Mouse (Mus musculus) layer of hippocampus, adult 9-11 months (tissue): ENCODE results near the gene Ppp2r5b.

ENCODE experiments used
- DNase-seq: peaks from one replicate; pipeline ENCODE4 v3.0.0; 2022

Gene Ppp2r5b

GRCm38 (mm10) chr19:6268170-6268528 is 32.5 kb upstream of the Ppp2r5b start:
- peak; percentile 83 for DNase-seq

- no peak for DNase-seq
Observed at GRCm38 (mm10) chr19:6267306-6268169, 31.9 kb upstream of the Ppp2r5b start.

- no peak for DNase-seq
Observed at GRCm38 (mm10) chr19:6265727-6266182, 30.1 kb upstream of the Ppp2r5b start.

- no peak for DNase-seq
Observed at GRCm38 (mm10) chr19:6264945-6265344, 29.3 kb upstream of the Ppp2r5b start.

GRCm38 (mm10) chr19:6264200-6264599 is 28.5 kb upstream of the Ppp2r5b start:
- DNase-seq = no peak

DNA sequence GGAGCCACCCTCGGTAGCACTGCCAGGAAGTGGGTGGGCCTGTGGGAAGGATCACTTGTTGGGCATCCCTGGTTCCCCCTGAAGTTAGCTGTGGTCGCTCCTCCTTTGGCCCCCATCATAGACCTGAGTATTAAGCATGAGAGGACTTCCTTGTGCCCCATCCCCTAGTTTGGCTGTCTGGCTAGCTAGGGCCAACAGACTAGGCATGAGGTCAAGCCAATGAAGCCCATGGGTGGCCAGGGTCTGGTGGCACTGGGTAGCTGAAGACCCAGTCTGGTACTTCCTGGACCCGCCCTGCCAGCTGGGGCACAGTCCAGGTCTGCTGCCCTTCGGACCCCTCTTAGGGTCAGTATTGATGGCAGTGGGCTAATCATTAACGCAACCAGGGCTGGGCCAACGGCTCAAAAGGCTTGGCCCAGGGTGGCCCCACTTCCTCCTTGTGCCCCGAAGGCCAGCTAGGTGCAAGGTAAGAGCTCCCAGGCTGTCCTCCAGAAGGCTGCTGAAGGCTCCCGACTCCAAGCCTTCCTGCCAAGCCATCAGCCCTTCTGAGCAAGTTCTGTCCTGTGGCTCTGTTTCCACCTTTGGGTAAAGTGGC is 27.3 kb upstream of the Ppp2r5b start:
- DNase-seq = no peak

- DNase-seq = peak; percentile 61
Observed at GRCm38 (mm10) chr19:6262222-6262621, 26.6 kb upstream of the Ppp2r5b start.

- DNase-seq = no peak
Observed at GRCm38 (mm10) chr19:6261379-6261778, 25.7 kb upstream of the Ppp2r5b start.

- DNase-seq = no peak
Observed at GRCm38 (mm10) chr19:6260946-6261345, 25.3 kb upstream of the Ppp2r5b start.

DNA sequence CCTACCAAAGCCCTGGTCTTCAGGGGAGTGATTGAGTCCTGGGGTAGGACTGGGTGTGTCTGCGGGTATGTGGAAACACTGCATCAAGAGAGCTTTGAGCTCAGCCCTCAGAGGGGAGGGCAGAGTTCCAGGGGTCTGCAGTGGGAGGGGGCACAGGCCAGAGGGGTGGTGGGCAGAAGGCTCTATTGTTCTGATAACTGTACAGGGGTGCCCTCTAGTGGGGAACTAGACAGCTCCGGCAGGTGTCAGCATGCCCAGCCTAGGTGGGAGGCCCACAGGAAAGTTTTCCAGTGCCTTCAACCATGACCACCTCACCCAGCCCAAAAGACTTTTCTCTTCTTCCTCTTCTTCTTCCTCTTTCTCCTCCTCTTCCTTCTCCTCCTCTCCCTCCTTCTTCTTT is 24.8 kb upstream of the Ppp2r5b start:
- no peak for DNase-seq

GRCm38 (mm10) chr19:6253021-6253420 is 17.3 kb upstream of the Ppp2r5b start:
- no peak for DNase-seq

DNA sequence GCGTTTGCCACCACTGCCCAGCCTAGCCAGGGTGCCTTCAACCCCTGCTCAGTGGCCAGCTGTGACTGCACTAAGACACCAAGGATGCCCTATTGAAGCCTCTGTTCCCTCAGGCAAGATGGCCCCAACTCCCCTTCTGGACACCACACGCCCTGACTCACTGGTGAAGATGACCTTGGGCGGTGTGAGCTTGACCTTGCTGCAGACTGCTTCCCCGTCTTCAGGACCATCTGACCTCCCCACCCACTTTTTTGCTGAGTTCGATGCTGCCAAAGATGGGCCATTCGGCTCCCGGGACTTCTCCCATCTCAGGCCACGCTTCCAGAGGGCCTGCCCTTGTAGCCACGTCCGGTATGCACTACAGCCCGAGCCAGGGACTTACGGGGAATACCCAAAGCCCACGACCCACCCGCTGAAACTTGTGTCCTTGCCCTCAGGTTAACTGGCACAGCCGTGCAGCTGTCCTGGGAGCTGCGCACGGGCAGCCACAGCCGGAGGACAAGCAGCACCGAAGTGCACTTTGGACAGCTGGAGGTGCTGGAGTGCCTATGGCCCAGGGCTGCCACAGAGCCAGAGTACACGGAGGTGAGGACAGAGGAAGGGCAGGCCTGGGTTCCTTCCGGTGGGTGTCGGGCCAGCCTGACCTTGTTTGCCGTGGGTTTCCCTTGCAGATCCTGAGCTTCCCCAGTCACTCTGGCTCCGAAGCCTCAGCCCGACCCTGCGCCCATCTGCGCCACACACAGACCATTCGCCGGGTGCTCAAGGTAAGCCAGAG is 12.0 kb upstream of the Ppp2r5b start:
- no peak for DNase-seq

DNA sequence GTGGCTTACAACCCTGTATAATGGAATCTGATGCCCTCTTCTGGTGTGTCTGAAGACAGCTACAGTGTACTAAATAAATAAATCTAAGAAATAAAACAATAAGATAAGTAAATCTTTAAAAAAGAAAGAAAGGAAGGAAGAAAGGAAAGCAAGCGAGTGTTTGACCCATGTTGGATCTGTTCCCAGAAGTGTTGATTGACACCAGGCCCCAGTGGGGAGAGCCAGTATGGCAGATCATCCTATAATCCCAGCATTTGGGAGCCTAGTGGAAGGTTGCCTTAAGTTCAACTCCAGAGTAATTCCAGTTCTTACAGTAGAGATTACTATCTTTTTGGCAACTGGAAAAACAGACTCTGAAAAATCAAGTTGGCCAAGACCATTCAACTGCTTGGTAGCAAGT is 10.1 kb upstream of the Ppp2r5b start:
- no peak for DNase-seq

DNA sequence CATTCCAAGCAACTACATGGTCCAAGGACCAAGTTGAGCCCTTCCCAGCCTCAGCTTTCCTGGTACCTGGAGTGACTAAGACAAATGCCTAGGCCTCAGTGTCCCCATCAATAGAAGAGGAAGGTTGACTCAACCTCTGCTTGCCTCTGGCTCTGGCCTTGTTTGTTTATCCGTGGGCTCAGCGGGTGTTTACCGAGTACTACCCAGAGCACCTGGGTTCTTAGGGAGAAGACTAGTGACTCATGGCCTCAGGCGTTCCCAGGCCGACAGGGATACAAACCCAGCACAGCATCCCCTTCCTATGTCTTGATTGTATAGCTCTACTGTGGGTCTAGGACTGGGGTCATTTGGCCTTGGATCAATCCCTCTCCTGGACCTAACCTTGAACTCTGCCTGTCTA is 7.6 kb upstream of the Ppp2r5b start:
- no peak for DNase-seq

GRCm38 (mm10) chr19:6242281-6242680 is 6.6 kb upstream of the Ppp2r5b start:
- DNase-seq = peak; percentile 63

GRCm38 (mm10) chr19:6241274-6242107 is 5.8 kb upstream of the Ppp2r5b start, which contains the start of gene Atg2a:
Atg2a (plus strand) TSS chr19:6241668.
- peak; percentile 99 for DNase-seq

GRCm38 (mm10) chr19:6240725-6241124 is 5.1 kb upstream of the Ppp2r5b start:
- no peak for DNase-seq

- DNase-seq = no peak
Observed at GRCm38 (mm10) chr19:6240136-6240535, 4.5 kb upstream of the Ppp2r5b start.

GRCm38 (mm10) chr19:6238740-6239139 is 3.1 kb upstream of the Ppp2r5b start:
- DNase-seq = no peak

- no peak for DNase-seq
Observed at GRCm38 (mm10) chr19:6236842-6237241, 1.2 kb upstream of the Ppp2r5b start.

DNA sequence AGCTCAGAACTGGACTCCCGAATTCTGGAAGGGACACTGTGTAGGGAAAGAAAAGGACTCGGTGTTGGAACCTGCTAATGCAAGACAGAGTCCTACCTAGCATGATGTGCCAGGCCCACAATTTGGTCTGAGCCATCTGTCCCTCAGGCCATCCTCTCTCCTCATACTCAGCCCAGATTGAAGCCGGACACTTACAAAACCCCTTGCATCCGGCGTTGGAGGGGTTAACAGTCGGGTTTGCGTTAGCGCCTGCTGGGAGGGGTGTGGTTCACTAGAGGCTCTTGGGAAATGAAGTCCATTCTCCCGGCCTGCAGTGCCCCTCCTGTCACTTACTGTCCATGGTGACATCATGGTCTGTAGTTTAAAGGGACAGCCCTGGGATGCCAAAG is 375 bp upstream of the Ppp2r5b start:
- peak; percentile 95 for DNase-seq

DNA sequence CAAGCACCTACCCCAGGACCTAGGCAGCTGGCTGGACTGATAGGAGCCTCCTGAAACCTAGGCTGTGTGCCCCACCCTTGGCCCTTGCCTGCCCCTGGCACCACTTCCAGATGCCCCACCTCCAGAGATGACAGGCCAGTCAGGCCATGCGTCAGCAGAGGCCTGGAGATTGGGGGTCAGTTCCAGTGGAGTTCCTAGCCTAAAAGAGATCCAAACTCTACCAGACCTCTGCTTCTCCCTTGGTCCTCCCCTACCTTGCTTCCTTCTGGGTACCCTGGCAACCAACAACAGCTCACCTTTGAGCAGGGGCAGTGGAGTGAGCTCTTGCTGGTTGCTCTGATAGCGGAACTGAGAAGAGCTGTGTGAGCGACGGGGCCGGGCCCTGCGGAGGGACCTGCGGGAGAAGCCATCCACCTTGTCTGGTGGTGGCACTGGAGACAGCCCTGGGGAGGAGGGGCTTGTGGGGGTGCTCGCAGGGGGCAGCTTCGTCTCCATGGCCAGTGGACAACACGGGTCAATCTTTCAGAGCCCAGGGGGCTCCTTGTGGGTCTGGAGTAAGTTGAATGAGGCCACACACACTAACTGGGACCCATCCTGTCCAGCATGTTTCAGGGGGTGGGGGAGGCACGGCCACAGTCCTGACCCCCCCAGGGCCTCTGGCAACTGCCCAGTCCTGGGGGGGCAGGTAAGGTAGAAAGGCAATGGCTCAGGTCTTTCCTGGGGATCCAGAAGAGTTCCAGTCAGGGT is 1.2 kb downstream of the Ppp2r5b start:
- DNase-seq = no peak
